Mouse (Mus musculus): ENCODE results near the gene Sgpp2. TPM values are rescaled to one million over a fixed set of nuclear protein-coding genes. Genes with fewer than 3 reads are reported as not detected.

The Sgpp2 gene
- under 1 TPM in 1 of 2 experiments, not detected in 1; 0.05 TPM for total RNA-seq (2021)
- long read RNA-seq, experiment 1: 0 reads
- long read RNA-seq, experiment 2: 0 reads

DNA sequence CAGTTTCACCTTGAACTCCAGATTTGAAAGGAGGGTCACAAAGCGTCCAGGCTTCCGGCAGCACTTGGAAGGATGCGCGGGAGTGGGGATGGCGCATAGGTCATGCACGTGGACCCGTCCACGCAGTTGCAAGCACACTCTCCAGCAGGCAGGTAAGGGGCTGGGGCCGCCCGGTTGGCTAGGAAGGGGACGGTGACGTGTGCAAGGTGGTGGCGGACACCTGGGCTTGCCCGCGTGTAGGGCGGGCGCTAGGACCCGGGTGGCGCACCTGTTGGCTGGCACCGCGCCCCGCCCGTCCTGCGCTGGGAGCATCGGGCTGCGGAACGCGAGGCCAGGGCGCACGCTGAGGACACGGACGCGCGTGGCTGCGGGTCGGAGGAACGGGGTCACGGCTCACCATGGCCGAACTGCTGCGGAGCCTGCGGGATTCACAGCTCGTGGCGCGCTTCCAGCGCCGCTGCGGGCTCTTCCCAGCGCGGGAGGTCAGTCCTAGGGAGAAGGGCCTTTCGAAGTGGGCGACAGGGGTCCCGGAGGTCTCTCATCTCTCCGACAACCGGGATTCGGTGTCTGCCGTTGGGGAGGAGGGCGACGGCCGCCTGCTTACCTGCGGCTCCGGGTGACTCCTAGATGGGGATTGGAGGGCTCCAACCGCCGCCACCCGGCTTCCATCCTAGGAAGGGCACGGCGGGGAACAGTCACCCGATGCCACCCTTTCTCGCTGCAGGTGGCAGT is at the start of gene Sgpp2:
TSS of gene Sgpp2 (plus strand) at position 325 of the 732 bp plus-strand sequence.
- intact Hi-C loops (cut with DNase I): no loop called here
- DNase-seq: peak; percentile 7 to 26

DNA sequence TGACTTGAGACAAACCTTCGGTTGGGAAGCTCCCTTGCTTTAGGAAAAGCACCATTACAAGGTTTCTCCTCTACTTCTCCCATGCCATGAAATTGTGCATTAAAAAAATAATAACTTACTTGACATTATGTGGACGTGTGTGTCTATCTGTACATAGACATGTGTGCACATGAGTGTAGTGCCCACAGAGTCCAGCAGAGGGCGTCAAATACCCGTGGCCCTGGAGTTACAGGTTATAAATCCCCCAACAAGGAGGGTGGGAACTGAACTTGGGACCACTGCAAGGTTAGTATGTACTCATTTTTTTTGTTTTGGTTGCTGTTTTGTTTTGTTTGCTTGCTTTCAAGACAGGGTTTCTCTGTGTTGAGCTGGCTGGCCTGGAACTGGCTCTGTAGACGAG is 42.6 kb upstream of the Sgpp2 start:
- DNase-seq: no peak
- intact Hi-C loops (cut with DNase I): no loop called here

DNA sequence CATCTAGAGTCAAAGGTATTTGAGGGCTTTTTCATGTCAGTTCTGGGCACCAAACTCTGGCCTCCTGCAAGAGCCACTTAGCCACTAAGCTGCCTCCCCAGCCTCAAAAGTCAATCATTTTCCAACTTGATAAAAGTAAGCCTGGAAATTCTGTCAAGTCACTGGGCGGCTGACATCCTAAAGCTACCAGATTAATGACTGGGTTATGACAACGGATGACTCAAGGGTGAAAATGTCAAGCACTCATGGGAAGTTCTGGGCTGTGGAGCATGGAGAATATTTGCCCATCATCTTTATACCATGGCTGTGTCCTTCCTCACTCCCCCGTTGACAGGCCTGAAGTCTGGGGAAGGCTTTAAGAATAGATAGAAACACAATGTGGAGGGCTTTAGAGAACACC is 37.2 kb upstream of the Sgpp2 start:
- intact Hi-C loops (cut with DNase I): no loop called here
- DNase-seq: no peak

DNA sequence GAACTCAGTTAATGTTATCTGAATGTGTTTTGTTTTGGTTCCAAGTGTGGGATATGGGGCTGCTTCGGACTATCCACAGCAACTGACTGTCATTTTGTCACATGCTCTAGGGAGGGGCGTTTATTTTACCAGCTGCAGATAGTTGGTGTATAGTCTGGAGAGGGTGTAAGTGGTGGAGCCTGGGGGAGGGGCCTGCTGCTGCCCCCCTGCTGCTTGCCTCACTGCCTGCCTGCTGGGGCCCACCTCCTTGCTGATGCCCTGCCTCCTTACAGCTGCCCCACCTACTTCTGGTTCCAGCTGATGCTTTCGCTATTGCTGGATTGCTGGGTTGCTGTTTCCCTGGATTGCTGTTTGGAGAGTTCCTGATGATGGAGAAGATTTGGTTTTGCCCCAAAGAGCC is 31.0 kb upstream of the Sgpp2 start:
- DNase-seq: no peak
- intact Hi-C loops (cut with DNase I): no loop called here

DNA sequence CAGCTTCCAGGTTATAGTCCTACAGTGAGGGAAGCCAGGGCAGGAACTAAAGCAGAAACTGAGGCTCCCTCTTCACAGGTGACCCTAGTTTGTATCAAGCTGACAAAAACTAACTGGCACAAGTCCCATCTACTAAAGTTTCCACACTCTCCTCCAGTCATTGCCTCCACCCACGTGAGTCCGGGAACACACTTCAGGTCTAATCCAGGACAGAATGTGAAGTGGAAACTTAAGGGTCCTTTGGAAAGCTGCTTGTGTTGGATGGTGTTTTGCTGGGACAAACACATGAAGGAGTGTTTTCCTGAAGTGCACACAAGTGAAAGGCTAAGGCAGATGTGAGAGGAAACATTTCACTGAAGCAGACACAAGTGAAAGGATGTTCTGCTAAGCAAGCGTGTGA is 17.7 kb upstream of the Sgpp2 start:
- intact Hi-C loops (cut with DNase I): no loop called here
- no peak for DNase-seq

DNA sequence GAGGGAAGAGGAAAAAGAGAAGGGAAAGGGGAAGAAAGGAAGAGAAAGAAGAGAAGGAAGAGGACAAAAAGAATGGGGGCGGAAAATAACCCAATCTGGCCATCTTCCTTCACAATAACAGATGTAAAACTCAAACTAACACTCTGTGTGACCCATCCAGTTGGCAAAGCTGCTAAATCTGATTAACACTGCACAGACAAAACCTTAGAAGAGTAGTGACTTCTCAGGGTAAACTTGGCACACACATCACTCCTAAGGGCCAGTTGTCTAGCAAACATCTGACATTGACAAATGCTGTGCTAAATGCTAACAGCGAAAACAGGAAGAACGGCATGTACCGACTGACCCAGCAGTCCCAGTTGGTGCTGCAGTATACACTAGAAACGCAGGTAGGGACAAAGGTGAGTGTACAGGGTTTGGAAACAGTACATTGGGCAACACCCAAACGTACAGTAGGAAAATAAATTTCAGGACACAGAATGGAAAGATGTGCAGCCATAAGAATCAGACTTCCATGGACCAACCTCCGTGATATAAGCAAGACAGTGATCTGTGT is 10.4 kb upstream of the Sgpp2 start:
- DNase-seq: no peak
- intact Hi-C loops (cut with DNase I): no loop called here

DNA sequence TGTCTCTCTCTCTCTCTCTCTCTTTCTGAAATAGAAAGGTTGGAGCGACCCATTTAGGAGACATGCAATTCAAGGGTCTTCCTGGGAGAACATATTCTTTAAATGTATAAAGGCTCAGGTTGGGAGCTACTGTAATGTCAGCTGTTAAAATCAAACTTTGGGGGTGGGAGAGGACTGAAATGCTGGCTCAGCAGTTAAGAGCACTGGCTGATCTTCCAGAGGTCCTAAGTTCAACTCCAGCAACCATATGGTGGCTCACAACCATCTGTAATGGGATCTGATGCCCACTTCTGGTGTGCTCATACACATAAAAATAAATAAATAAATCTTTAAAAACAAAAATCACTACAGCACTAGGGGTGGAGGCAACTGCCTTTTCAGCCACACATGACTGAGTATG is 1.5 kb upstream of the Sgpp2 start:
- intact Hi-C loops (cut with DNase I): no loop called here

DNA sequence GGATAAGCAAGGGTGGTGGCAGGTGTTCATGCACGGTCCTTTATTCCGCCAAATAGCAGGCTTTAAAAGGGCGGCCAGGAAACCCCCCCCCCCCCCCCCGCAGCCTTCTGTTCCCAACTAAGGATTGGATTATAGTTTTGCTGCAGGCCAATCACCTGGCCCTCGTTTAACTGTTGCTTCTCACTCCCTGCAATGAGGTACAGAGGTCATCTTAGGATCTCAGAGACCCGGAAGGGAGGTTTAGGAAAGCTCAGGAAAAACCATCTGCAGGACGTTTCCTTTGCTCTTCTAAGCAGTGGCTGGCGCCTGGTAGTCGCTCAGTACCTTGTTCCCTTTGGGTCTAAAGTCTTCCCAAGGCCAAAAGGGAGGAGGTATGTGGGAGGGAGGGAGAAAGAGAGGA is 865 bp upstream of the Sgpp2 start:
- intact Hi-C loops (cut with DNase I): no loop called here
- DNase-seq: no peak

More for the DNA sequence above, 1.5 kb upstream of the Sgpp2 start:
- no peak for DNase-seq

DNA sequence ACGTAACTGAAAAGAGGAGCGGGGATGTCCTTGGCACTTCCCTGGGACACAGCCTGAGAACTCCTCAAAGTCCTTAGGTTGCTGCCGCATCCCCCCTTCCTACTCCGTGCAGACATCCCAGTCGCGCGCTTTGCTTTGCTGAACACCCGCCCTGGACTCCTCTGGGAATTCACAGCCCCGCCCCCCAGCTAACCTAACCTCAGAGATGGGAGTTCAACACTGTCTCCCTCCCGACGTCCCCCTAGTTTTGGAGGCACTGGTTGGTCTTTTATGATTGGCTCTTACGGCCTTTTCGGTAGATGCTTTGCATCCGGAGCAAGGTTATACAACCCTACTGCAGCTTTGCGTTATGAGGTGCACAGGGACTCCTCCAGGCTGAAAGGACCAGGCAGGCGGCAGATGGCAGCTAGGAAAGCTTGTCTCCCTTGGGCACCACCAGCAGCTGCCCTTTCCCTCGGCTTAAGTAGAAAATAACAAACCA is 756 bp downstream of the Sgpp2 start:
- DNase-seq: peak in 1 of 2 experiments; percentile 4
- intact Hi-C loops (cut with DNase I): no loop called here

DNA sequence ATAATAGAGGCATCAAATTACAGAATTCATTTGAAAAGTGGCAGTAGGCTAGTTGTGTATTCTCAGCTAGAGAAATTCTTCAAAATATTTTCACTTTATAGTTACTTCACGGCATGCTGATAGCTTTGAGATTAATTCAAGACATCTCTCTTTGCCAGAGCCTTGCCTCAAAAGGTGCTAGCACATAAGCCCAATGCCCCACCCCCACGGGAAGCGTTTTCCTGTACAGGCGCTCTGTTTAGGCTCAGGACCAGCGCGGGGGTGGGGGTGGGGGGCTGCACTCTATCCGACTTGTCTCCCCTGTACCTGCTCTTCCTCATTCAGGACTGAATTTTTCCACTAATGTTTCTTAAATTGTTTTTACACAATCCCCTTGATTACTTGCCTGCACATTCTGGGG is 1.3 kb downstream of the Sgpp2 start:
- no peak for DNase-seq

DNA sequence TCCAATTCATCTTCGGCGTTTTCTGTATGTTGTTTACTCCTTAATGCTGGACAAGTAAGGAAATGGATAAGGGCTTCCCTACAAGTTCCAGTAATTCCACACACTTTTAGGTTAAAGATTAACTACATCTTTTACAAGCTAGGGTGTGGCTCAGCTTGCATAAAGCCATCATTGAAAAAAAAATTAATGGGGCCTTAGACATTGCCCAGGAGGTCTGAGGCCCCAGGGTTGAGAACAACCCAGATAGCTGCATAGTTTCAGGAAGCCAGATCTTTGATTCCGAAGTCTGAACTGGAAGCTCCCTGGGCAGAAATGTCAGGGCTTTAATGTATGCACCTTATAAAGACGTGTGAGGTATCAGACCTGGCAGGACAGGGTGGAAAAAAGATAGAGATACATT is 2.8 kb downstream of the Sgpp2 start:
- no peak for DNase-seq
- intact Hi-C loops (cut with DNase I): no loop called here

More for the DNA sequence above, 1.3 kb downstream of the Sgpp2 start:
- intact Hi-C loops (cut with DNase I): no loop called here

DNA sequence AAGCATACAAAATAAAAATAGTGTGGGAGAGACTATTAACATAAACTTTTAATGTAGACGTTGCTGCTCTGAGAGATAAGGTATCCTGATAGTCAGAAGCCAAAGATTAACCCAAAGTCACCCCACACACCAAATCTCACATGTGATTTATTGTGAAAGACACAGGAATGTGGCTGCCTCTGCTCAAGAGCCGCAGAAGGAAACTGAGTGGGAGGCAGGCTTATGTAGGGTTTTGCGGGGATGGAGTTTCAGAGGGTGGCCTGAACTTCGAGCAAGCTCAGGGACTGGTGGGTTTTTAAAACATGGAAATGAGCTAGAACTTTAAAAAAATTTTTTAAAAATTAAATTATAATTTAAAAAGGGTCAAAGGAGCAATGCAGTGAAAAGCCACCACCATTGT is 3.8 kb downstream of the Sgpp2 start:
- DNase-seq: no peak
- intact Hi-C loops (cut with DNase I): no loop called here

DNA sequence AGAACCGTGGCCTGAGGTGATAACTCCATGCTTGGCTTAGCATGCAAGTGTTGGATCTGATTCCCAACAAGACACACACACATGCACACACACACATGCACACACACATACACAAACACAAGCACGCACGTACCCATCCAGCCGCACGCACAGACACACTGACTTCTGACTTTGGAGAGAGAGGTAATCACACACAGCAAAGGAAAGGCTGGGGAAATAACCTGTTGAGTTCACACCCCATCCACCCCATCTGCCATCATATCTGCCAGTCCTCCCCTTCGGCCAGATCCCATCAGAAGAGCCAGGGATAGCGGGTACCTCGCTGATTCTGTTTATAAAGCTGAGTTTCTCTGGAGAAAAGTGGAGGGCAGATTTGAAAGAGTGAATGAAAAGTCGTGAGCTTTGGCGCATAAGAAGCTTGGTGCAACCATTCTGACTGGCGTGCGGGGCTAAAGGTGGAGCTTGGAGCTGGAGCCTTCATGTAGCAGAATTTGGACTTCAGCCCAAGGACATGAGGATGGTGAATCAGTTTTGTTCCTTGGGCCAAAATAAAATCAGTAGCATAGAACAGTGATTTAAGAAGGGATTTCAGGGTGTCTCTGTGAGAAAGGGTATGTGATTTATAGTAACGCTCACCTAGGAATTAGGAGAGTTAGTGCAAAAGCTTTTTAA is 8.1 kb downstream of the Sgpp2 start:
- intact Hi-C loops (cut with DNase I): no loop called here
- no peak for DNase-seq

DNA sequence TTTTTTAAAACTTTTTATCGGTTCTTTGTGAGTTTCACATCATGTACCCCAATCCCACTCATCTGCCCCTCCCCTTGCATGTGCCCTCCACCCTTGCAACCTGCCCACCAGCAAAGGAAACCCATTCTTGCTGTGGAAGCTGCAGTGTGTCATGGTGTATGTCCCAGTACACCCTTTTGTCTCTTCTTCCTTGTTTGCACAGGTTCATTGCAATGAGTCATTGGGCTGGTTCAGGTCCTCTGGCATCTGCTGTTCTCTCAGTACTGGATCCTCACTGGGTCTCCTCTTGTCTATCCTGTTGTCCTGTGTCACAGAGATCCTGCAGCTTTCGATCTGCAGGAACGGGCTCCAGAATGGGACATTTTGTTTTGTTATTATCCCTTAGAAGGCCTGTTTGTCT is 10.1 kb downstream of the Sgpp2 start:
- intact Hi-C loops (cut with DNase I): no loop called here
- DNase-seq: no peak

DNA sequence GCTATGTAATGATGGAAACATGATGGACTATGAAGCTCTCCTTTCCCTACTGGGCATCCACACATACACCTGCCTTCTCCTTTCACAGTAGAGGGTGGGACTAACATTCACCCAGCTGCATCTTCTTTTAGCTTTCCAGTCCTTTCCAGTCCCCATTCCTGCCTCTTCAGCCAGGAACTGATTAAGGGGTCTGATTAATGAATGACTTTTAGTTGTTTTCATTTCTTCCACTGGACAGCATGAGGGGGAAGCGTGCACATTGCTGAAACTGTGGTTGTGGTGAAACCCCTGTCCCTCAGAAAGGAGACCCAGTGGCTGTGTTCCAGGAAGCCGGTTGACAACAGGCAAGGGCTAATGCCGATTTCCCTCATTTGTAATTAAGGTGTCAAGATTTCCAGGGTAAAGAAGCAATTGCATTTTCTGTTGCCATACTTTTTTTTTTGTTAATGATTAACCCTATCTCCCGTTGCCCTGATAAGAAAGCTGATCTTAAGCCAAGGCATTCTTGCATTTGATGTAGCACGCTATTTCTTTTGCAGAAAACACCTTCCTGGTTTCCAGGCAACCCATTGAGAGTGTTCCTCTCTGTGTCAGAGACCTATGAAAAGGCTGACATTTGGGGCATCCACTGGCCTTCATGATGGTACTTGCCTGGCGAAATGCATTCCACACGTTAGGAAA is 12.1 kb downstream of the Sgpp2 start:
- intact Hi-C loops (cut with DNase I): no loop called here
- DNase-seq: no peak

DNA sequence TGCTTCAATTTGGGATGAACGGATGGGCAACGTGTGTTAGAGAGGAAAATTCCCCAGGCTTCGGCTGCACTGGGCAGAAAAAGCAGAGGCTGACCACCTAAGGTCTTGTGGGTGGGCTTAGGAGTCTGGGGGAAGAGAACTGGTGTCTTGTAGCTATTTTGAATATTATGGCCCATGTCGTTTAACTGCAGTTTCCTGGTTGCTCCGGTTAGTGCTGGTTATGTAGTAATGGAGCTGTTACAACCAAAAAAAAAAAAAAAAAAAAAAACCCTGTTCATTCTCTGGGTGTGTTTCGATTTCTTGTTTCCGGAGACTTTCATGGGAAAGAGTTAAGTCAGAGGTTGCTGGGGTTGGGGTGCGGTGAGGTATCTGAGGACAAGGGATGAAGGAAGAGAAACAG is 12.7 kb downstream of the Sgpp2 start:
- DNase-seq: no peak
- intact Hi-C loops (cut with DNase I): no loop called here

DNA sequence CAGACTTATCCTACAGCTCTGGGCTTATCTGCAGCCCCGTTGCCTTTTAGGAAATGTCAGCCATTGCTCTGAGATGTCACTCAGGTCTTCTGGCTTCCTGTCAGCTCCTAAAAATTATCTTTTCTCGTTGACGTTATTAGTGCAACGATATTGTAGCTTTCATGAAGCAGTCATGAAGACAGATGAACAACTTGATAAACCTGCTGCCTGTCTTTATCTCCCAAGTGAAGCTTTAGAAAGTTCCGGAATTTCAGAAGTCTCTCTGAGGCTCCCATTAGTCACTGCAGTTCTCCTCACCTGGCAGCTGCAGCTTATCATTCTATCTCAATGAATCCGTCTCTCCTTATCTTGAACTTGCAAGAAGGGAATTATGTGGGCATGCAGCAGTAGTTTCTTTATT is 13.9 kb downstream of the Sgpp2 start:
- DNase-seq: no peak

DNA sequence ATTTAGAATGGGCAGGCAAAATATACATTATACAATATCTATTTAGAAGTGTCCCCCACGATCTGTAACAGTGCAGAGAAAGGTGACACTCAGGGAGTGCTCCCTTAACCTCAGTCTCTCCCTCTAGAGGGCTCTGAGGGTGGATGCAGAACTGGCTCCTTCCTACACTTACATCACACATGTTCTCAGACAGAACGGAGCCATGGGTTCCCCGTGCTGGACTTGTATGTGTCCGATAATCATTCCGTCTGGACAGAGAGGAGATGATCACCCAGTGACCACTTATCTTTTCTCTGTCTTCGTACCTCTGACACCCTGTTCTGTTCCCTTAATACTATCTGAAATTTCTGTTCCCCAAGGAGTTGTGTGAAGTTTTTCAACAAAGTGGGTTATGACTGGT is 15.7 kb downstream of the Sgpp2 start:
- intact Hi-C loops (cut with DNase I): no loop called here
- DNase-seq: no peak

More for the DNA sequence above, 13.9 kb downstream of the Sgpp2 start:
- intact Hi-C loops (cut with DNase I): no loop called here

DNA sequence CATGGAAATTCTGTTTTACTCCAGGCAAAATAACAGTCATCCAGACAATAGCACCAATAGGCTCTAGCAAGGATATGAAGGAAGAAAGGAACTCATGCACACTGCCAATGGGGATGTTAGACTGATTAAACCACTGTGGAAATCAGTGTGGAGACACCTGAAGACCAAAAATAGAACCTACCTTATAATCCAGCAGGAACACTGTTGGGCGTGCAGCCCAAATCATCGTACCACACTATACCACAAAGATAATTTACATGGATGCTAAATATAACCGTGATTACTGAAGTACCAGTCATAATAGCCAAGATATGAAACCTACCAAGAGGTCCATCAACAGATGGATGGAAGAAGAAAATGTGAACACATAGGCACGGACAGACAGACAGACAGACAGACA is 18.5 kb downstream of the Sgpp2 start:
- intact Hi-C loops (cut with DNase I): no loop called here
- DNase-seq: no peak

DNA sequence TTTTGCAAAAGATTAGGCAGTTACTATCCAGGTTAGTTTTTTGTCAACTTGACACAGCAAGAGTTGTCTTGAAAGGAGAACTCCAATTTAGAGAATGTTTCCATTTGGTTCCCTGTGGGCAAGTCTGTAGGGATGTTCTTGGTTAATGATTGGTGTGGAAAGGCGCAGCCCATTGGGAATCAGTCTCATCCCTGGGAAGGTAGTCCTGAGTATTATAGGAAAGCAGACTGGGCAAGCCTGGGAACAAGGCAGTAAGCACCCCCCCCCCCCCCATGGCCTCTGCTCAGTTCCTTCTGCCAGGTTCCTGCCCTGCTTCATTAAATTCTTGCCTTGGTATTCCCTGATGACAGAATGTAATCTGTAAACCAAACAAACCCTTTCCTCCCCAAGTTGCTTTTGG is 19.7 kb downstream of the Sgpp2 start:
- DNase-seq: no peak
- intact Hi-C loops (cut with DNase I): no loop called here

DNA sequence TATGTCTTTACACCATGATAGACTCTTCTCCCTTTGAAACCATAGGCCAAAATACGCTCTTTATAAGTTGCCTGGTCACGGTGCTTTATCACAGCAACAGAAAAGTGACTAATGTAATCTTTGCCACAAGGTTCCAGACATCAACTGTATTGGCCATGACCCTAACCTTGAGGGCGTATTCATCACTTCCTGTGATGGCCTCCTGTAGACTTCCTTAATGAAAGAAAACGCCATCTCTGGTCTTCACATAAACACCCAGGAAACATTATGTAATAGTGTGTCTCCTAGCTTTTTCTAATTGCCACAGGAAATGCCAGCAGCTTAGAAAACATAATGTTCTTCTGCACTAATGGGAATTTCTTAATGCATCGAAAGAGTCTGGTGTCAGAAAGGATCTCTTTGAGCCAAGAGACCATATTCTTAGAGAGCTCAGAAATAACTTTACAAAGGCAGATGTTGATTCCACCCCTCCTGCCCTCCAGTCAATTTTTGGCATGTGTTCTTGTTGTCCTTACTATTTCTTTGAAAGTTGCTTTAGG is 20.5 kb downstream of the Sgpp2 start:
- DNase-seq: no peak
- intact Hi-C loops (cut with DNase I): no loop called here
